Mouse (Mus musculus) telencephalon, adult 2 months (tissue): ENCODE data around the gene Gps2.

Source experiments
- DNase-seq: peaks from one replicate; pipeline ENCODE4 v3.0.0-alpha.2; 2011; ENCODE audit warnings: low read depth, low spot score

Gene Gps2

DNA sequence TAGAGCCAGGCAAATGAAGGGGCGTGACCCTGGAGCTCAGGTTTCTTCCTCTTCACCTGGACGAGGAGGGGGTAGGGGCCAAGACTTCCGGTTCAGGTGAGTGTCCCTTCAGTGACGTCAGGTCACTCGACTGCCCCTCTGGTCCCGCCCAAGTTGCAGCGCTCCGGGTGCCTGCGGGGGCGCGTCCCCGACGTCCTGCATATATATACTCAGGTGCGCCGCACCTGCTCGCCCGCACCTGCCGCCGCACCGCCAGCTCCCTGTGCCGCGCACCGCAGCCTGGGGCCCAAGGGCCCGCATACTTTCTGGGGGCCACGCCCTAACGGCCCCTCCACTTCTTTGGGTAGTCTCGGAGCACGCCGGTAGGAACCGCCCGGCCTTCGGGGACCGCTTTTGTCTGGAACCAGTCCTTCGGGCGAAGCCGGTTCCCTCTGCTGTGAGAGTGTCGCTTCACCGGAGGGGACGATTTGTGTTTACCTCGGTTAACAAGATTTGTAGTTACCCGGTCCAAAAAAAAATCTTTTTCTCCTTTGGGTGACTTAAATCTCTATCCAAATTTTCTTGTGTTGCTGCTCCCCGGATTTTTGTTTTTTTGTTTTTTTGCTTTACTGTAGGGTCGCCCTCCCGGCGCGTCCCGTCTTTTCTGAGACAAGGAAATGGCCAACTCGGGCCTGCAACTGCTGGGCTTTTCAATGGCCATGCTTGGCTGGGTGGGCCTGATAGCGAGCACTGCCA is 51.8 kb downstream of the Gps2 start:
- no peak for DNase-seq
